Mouse (Mus musculus) liver, embryonic 14.5 days (tissue): Measurements from ENCODE around the gene Dnal1. TPM values are rescaled to one million over a fixed set of nuclear protein-coding genes. Genes with fewer than 3 reads are reported as not detected.
A peak's percentile ranks its signal among the peaks of the same experiment; 100 is the strongest.

Experiments used
- ATAC-seq: fragments of 200-750 bp; cut with Nextera tagmentation; 2 replicates; pipeline ENCODE4 v1.8.0; 2017; ENCODE audit warnings: moderate number of reproducible peaks, mild to moderate bottlenecking, moderate library complexity; ENCODE audit not compliant: insufficient read depth
- DNase-seq, 3 experiments: peaks; one replicate each; pipeline ENCODE4 v3.0.0-alpha.2; 2012 to 2013; ENCODE audit warnings: low read depth in 3 of 3, low spot score in 3 of 3
- H3K27ac ChIP-seq: fragments of 300-500 bp; sonication (generic); 2 replicates; pipeline ENCODE4 v1.5.1; 2014; ENCODE audit warnings: moderate library complexity, mild to moderate bottlenecking, control low read depth, inconsistent platforms
- H3K27me3 ChIP-seq: fragments of 300-500 bp; sonication (generic); 2 replicates; pipeline ENCODE4 v1.6.1; 2014; ENCODE audit warnings: mild to moderate bottlenecking, low read length, moderate library complexity; ENCODE audit not compliant: control insufficient read depth, insufficient read depth
- H3K36me3 ChIP-seq: fragments of 300-500 bp; sonication (generic); replicated peaks from 2 replicates; pipeline ENCODE4 v1.6.1; 2014; ENCODE audit warnings: low read depth; ENCODE audit not compliant: control insufficient read depth, insufficient read depth
- H3K4me1 ChIP-seq, 2 experiments: fragments of 200-500 bp in 1 of 2; fragments of 300-500 bp in 1 of 2; sonication (generic) in 1 of 2; replicated peaks; 2 replicates each; pipeline ENCODE4 v1.6.1; 2012 to 2014; ENCODE audit warnings: antibody characterized with exemption in 1 of 2, inconsistent platforms in 1 of 2, low read length in 1 of 2; ENCODE audit not compliant: control insufficient read depth in 2 of 2, insufficient read depth in 2 of 2
- H3K4me2 ChIP-seq: fragments of 300-500 bp; sonication (generic); 2 replicates; pipeline ENCODE4 v1.6.1; 2014; ENCODE audit warnings: low read depth, mild to moderate bottlenecking, control low read depth, moderate library complexity
- H3K4me3 ChIP-seq, 2 experiments: fragments of 200-500 bp in 1 of 2; fragments of 300-500 bp in 1 of 2; sonication (generic) in 1 of 2; 2 replicates each; pipeline ENCODE4 v1.5.1; 2012 to 2014; ENCODE audit warnings: low read depth in 2 of 2, low read length in 2 of 2, mild to moderate bottlenecking in 2 of 2, control low read depth in 1 of 2, inconsistent platforms in 1 of 2, moderate library complexity in 1 of 2; ENCODE audit not compliant: insufficient read depth in 1 of 2
- H3K9ac ChIP-seq: fragments of 300-500 bp; sonication (generic); replicated peaks from 2 replicates; pipeline ENCODE4 v1.6.1; 2014; ENCODE audit warnings: mild to moderate bottlenecking, control low read depth, moderate library complexity
- H3K9me3 ChIP-seq: fragments of 300-500 bp; sonication (generic); 2 replicates; pipeline ENCODE4 v1.6.1; 2016; ENCODE audit warnings: low read length, mixed read lengths; ENCODE audit not compliant: control insufficient read depth
- CTCF ChIP-seq: IDR thresholded peaks from 2 replicates; pipeline ENCODE4 v1.5.1; 2016; ENCODE audit warnings: antibody characterized with exemption, low read depth, control low read depth
- EP300 ChIP-seq: IDR thresholded peaks from 2 replicates; pipeline ENCODE4 v1.6.1; 2016; ENCODE audit warnings: antibody characterized with exemption, low read depth
- WGBS: fragments of 180-500 bp; shearing (Covaris S2); extraction: QIAGEN DNeasy Blood & Tissue Kit; methylation state at CpG from one replicate; pipeline ENCODE4 v1.1.7; 2014; ENCODE audit not compliant: insufficient replicate concordance; 5-methylcytosine and 5-hydroxymethylcytosine counted together
- polyA plus RNA-seq, 2 experiments: library from polyadenylated mRNA; depleted of rRNA in 1 of 2; stranded (reverse) in 1 of 2; unstranded in 1 of 2; fragments of >200 nt; fragmentation: Nextera tagmentation in 1 of 2; extraction: Ambion mirVana in 1 of 2; gene quantifications; 2 replicates each; pipeline versions ENCODE4 v1.2.1 to v1.2.3; 2012 to 2014

The Dnal1 gene
- polyA plus RNA-seq, 2 experiments, result 0.04 to 0.44 TPM

GRCm38 (mm10) chr12:84178652-84179445 lies 64.7 kb downstream of the Dnal1 start:
- ATAC-seq, result no peak
- Histone ChIP-seq H3K36me3 (peaks cover 4% of the 10 kb centered on the region), H3K9ac (peak overlapping the region; percentile 35; the same call in 1 of the 2 replicates), H3K4me2 (peak overlapping the region; percentile 3; the same call in 1 of the 2 replicates), H3K4me3 (no peak overlapping the region), H3K27me3 (no peaks in the 10 kb centered on the region), H3K4me1 (peaks cover 79 to 80% of the 10 kb centered on the region in 2 experiments), H3K9me3 (no peaks in the 10 kb centered on the region), H3K27ac (peak overlapping the region; percentile 98)
- TF ChIP-seq EP300 (no peak), CTCF (no peak)
- WGBS, result 51% methylated on average over 10 of the region's 10 CpGs
- DNase-seq, result no peak

- H3K4me2 ChIP-seq, result no peak overlapping the region; the same call in 1 of the 2 replicates
- no peak overlapping the region for H3K4me3 ChIP-seq
- H3K9me3 ChIP-seq, result no peaks in the 10 kb centered on the region
- TF ChIP-seq EP300 (no peak), CTCF (no peak)
- no peak for ATAC-seq
- DNase-seq, result no peak
- no peak overlapping the region for H3K9ac ChIP-seq
- 76% methylated on average over 3 of the region's 3 CpGs for WGBS
- H3K36me3 ChIP-seq, result peaks cover 3% of the 10 kb centered on the region
- H3K27me3 ChIP-seq, result no peaks in the 10 kb centered on the region
- peak overlapping the region; percentile 55 for H3K27ac ChIP-seq
- peaks cover 69 to 70% of the 10 kb centered on the region in 2 experiments for H3K4me1 ChIP-seq
Observed at GRCm38 (mm10) chr12:84180090-84180489, 65.9 kb downstream of the Dnal1 start.

- WGBS, result 8% methylated on average over 8 of the region's 8 CpGs
- TF ChIP-seq EP300, result no peak
- ATAC-seq, result peak; percentile 60
- no peaks in the 10 kb centered on the region for H3K27me3 ChIP-seq
- peak overlapping the region; percentile 39 for H3K4me2 ChIP-seq
- peak overlapping the region; percentile 42 for H3K9ac ChIP-seq
- no peaks in the 10 kb centered on the region for H3K9me3 ChIP-seq
- no peak for DNase-seq
- peak overlapping the region; percentile 55 for H3K27ac ChIP-seq
- H3K36me3 ChIP-seq, result peaks cover 3% of the 10 kb centered on the region
- H3K4me3 ChIP-seq, result no peak overlapping the region
- H3K4me1 ChIP-seq, result peaks cover 64 to 65% of the 10 kb centered on the region in 2 experiments
Observed at GRCm38 (mm10) chr12:84180701-84181435, 66.7 kb downstream of the Dnal1 start.

- H3K9ac ChIP-seq, result no peak overlapping the region; the same call in 1 of the 2 replicates
- no peak overlapping the region for H3K4me3 ChIP-seq
- no peak overlapping the region for H3K4me2 ChIP-seq
- no peak overlapping the region for H3K27ac ChIP-seq
- no peaks in the 10 kb centered on the region for H3K9me3 ChIP-seq
- DNase-seq, result no peak
- peaks cover 53 to 57% of the 10 kb centered on the region in 2 experiments for H3K4me1 ChIP-seq
- H3K36me3 ChIP-seq, result peaks cover 6% of the 10 kb centered on the region
- no peaks in the 10 kb centered on the region for H3K27me3 ChIP-seq
- no peak for TF ChIP-seq CTCF
- TF ChIP-seq EP300, result no peak
- no peak for ATAC-seq
- 75% methylated on average over 6 of the region's 6 CpGs for WGBS
Observed at GRCm38 (mm10) chr12:84181999-84182398, 67.8 kb downstream of the Dnal1 start.

GRCm38 (mm10) chr12:84184979-84185378 lies 70.8 kb downstream of the Dnal1 start:
- no peak for DNase-seq
- 90% methylated on average over 5 of the region's 5 CpGs for WGBS
- no peak for ATAC-seq
- TF ChIP-seq EP300, result no peak
- Histone ChIP-seq H3K27ac (no peak overlapping the region), H3K9ac (no peak overlapping the region), H3K4me1 (peaks cover 35 to 42% of the 10 kb centered on the region in 2 experiments), H3K27me3 (no peaks in the 10 kb centered on the region), H3K9me3 (no peaks in the 10 kb centered on the region), H3K4me2 (no peak overlapping the region), H3K4me3 (no peak overlapping the region), H3K36me3 (peaks cover 7% of the 10 kb centered on the region)
